Mouse (Mus musculus) midbrain, postnatal 0 days (tissue): ENCODE results near the gene Gm20388. TPM values are rescaled to one million over a fixed set of nuclear protein-coding genes. Genes with fewer than 3 reads are reported as not detected.
A peak's percentile ranks its signal among the peaks of the same experiment; 100 is the strongest.

Source experiments
- ATAC-seq: fragments of 200-750 bp; cut with Nextera tagmentation; 2 replicates; pipeline ENCODE4 v1.8.0; 2017; ENCODE audit warnings: moderate number of reproducible peaks, mild to moderate bottlenecking, moderate TSS enrichment, moderate library complexity; ENCODE audit not compliant: low FRiP score
- DNase-seq: peaks from one replicate; pipeline ENCODE4 v3.0.0-alpha.2; 2015; ENCODE audit warnings: low spot score
- H3K27ac ChIP-seq: fragments of 300-500 bp; sonication (generic); 2 replicates; pipeline ENCODE4 v1.5.1; 2014; ENCODE audit warnings: low read depth, mild to moderate bottlenecking, low read length, mixed read lengths
- H3K27me3 ChIP-seq: fragments of 300-500 bp; sonication (generic); 2 replicates; pipeline ENCODE4 v1.6.1; 2014; ENCODE audit warnings: low read length, control low read depth, mixed read lengths; ENCODE audit not compliant: insufficient read depth
- H3K36me3 ChIP-seq: fragments of 300-500 bp; sonication (generic); 2 replicates; pipeline ENCODE4 v1.6.1; 2014; ENCODE audit warnings: low read length, control low read depth, mixed read lengths; ENCODE audit not compliant: insufficient read depth
- H3K4me1 ChIP-seq: fragments of 300-500 bp; sonication (generic); 2 replicates; pipeline ENCODE4 v1.6.1; 2014; ENCODE audit warnings: mild to moderate bottlenecking, control low read depth, antibody characterized with exemption, low read length, mixed read lengths; ENCODE audit not compliant: insufficient read depth
- H3K4me2 ChIP-seq: fragments of 300-500 bp; sonication (generic); 2 replicates; pipeline ENCODE4 v1.6.1; 2014; ENCODE audit warnings: low read depth, mild to moderate bottlenecking, low read length, mixed read lengths; ENCODE audit not compliant: poor library complexity, severe bottlenecking
- H3K4me3 ChIP-seq: fragments of 300-500 bp; sonication (generic); 2 replicates; pipeline ENCODE4 v1.5.1; 2014; ENCODE audit warnings: low read depth, mild to moderate bottlenecking, low read length, moderate library complexity
- H3K9ac ChIP-seq: fragments of 300-500 bp; sonication (generic); replicated peaks from 2 replicates; pipeline ENCODE4 v1.6.1; 2014; ENCODE audit warnings: mild to moderate bottlenecking, low read length, moderate library complexity, mixed read lengths; ENCODE audit not compliant: poor library complexity, severe bottlenecking
- H3K9me3 ChIP-seq: fragments of 300-500 bp; sonication (generic); 2 replicates; pipeline ENCODE4 v1.6.1; 2016; ENCODE audit warnings: low read length, control low read depth
- CTCF ChIP-seq: IDR thresholded peaks from 2 replicates; pipeline ENCODE4 v1.5.1; 2016; ENCODE audit warnings: antibody characterized with exemption, mild to moderate bottlenecking
- WGBS: fragments of 180-500 bp; shearing (Covaris S2); extraction: QIAGEN DNeasy Blood & Tissue Kit; methylation state at CpG from one replicate; pipeline ENCODE4 v1.1.7; 2014; 5-methylcytosine and 5-hydroxymethylcytosine counted together
- polyA plus RNA-seq: library from polyadenylated mRNA; unstranded; fragments of >200 nt; fragmentation: Nextera tagmentation; extraction: Ambion mirVana; gene quantifications from 2 replicates; pipeline ENCODE4 v1.2.1, GENCODE M21; 2015
- total RNA-seq: library from RNA; depleted of rRNA; stranded (reverse); fragments of >200 nt; gene quantifications from 2 replicates; pipeline ENCODE4 v1.2.3, GENCODE M21; 2014

Gene Gm20388
- total and polyA plus RNA-seq, 2 experiments from 2014 or later: 74.2 TPM; not detected in 1

DNA sequence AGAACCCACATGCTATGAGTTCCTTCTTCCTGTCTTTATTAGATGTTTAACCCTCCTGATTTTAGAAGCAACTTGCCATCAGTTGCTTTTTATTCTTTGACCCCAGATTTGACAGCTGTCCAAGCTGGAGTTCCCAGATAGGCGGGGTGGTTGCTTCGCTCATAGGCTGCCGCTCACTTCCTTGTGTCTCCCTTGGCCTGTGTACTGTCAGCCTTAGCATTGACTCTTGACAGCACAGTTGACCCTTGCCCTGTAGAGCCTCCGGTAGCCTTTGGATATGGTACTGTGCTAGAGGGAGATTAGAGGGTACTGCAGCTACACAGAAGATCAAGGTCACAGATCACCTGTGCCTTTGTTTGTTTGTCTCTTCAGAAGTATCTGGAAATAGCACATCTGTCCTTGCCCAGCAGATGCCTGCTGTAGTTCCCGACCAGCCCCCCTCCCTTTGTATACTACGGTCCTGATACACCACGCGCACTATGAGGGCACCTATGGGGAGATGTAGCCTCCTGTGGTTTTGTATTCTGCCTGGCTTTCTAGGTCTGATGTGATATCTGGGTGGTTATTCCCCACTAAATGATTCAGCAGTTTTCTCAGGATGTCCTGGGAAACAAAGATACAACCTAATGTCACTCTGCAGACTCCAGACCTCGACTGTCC, 2494.6 kb downstream of the Gm20388 start:
- no peak overlapping the region for H3K4me3 ChIP-seq
- H3K27ac ChIP-seq: no peak overlapping the region
- ATAC-seq (no peak), DNase-seq (no peak)
- 97% methylated on average over 9 of the region's 9 CpGs for WGBS
- TF ChIP-seq CTCF: no peak
- no peak overlapping the region for H3K4me2 ChIP-seq
- no peaks in the 10 kb centered on the region for H3K27me3 ChIP-seq
- no peaks in the 10 kb centered on the region for H3K9me3 ChIP-seq
- H3K36me3 ChIP-seq: peaks cover 84% of the 10 kb centered on the region
- no peaks in the 10 kb centered on the region for H3K4me1 ChIP-seq
- no peak overlapping the region for H3K9ac ChIP-seq

DNA sequence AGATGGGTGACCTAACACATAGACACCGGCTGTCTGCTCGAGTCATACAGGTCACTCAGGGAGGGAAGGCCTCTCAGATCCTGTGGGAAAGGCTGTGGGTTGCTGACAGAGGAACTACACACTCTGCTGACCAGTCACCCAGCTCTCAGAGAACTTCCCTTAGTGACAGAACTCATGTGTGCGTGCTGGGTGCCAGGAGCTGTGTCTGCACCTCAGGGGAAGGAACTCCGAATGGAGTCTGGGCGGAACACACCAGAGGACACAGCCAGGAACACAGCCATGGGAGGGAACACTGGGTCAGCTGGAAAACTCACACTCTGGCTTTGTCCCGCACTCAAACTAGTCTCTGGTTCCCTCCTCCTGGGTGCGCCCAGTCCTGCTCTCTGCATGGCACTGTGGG, 2497.0 kb downstream of the Gm20388 start:
- 97% methylated on average over 7 of the region's 7 CpGs for WGBS
- peaks cover 82% of the 10 kb centered on the region for H3K36me3 ChIP-seq

DNA sequence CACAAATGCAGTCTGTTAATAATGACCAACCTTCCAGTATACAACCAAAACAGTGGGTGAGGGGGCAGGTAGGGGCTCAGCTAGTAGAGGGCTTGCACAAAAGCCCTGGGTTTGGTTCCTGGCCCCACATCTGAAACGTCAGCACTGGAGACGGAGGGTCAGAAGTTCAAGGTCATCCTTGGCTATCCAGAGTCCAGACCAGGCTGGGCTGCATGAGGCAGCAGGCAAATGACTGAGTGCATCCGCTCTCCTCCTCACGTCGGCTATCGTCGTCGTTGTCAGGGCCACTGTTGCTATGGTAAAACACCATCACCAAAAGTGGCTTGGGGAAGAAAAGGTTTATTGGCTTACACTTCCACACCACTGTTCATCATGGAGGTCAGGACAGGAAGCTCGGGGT, 2503.7 kb downstream of the Gm20388 start:
- H3K4me3 ChIP-seq: no peak overlapping the region
- no peaks in the 10 kb centered on the region for H3K27me3 ChIP-seq
- no peaks in the 10 kb centered on the region for H3K4me1 ChIP-seq
- 87% methylated on average over 9 of the region's 9 CpGs for WGBS
- no peaks in the 10 kb centered on the region for H3K9me3 ChIP-seq
- ATAC-seq (no peak), DNase-seq (no peak)
- no peak overlapping the region for H3K4me2 ChIP-seq
- no peak overlapping the region for H3K9ac ChIP-seq
- peaks cover 81% of the 10 kb centered on the region for H3K36me3 ChIP-seq
- no peak overlapping the region for H3K27ac ChIP-seq
- TF ChIP-seq CTCF: no peak

More for the DNA sequence above, 2497.0 kb downstream of the Gm20388 start:
- ATAC-seq (no peak), DNase-seq (no peak)
- no peaks in the 10 kb centered on the region for H3K27me3 ChIP-seq
- no peaks in the 10 kb centered on the region for H3K9me3 ChIP-seq
- no peak for TF ChIP-seq CTCF
- no peak overlapping the region for H3K4me3 ChIP-seq
- no peak overlapping the region for H3K9ac ChIP-seq
- H3K4me2 ChIP-seq: no peak overlapping the region
- no peak overlapping the region for H3K27ac ChIP-seq
- H3K4me1 ChIP-seq: no peaks in the 10 kb centered on the region

DNA sequence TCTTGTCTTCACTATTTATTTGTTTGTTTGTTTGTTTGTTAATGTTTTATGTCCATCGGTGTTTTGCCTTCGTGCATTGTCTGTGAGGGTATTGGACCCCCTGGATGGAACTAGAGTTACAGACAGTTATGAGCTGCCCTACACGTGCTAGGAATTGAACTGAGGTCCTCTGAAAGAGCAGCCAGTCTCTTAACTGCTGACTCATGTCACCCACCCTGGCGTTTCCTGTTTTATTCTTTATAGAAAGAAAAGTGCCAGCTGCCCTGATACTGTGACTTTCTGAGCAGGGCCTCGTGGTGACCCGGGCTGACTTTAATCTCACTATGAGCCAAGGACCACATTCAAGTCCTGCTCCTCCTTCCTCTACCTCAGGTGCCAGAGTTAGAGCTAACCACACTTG, 2504.9 kb downstream of the Gm20388 start:
- no peak overlapping the region for H3K4me2 ChIP-seq
- H3K36me3 ChIP-seq: peaks cover 69% of the 10 kb centered on the region
- no peak overlapping the region for H3K27ac ChIP-seq
- no peaks in the 10 kb centered on the region for H3K27me3 ChIP-seq
- H3K9me3 ChIP-seq: no peaks in the 10 kb centered on the region
- ATAC-seq: no peak
- no peak overlapping the region for H3K9ac ChIP-seq
- H3K4me3 ChIP-seq: no peak overlapping the region
- 90% methylated on average over 6 of the region's 6 CpGs for WGBS
- no peak for DNase-seq
- TF ChIP-seq CTCF: no peak
- no peaks in the 10 kb centered on the region for H3K4me1 ChIP-seq

DNA sequence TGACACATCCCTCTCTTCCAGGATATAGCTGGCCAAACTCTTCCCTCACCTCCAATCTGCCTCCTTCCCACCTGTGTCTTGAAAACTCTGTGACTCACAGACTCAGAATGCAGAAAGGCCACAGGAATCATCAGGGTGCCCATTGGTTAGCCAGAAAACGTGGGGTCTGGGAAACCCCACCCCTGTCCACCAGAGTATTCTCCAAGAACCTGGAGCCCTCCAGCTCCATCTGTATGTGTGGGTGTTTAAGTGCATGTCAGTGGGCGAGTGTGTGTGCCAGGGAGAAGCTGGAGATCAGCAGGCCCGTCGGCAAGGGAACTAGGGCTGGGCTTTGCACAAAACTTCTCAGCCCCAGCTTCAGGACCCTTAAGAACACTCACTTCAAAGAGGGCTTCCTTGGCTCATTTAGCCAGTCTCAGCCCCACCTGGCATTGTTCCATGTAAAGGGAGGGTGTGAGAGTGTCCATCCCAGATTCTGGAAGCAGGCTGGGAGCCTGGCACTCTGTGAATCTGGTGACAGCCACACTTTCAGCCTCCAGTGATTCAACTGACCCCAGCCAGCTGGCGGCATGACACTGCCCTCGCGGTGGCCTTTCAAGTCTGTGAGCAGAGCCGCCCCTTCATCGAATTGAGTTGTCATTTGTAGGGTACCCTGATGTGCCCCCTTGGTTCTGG, 2509.4 kb downstream of the Gm20388 start:
- no peak for TF ChIP-seq CTCF
- no peaks in the 10 kb centered on the region for H3K27me3 ChIP-seq
- no peak overlapping the region for H3K4me2 ChIP-seq
- H3K36me3 ChIP-seq: peaks cover 28% of the 10 kb centered on the region
- H3K9me3 ChIP-seq: no peaks in the 10 kb centered on the region
- WGBS: 58% methylated on average over 9 of the region's 9 CpGs
- no peak overlapping the region for H3K27ac ChIP-seq
- no peak overlapping the region for H3K9ac ChIP-seq
- H3K4me3 ChIP-seq: no peak overlapping the region
- ATAC-seq (no peak), DNase-seq (peak; percentile 72)
- no peaks in the 10 kb centered on the region for H3K4me1 ChIP-seq

DNA sequence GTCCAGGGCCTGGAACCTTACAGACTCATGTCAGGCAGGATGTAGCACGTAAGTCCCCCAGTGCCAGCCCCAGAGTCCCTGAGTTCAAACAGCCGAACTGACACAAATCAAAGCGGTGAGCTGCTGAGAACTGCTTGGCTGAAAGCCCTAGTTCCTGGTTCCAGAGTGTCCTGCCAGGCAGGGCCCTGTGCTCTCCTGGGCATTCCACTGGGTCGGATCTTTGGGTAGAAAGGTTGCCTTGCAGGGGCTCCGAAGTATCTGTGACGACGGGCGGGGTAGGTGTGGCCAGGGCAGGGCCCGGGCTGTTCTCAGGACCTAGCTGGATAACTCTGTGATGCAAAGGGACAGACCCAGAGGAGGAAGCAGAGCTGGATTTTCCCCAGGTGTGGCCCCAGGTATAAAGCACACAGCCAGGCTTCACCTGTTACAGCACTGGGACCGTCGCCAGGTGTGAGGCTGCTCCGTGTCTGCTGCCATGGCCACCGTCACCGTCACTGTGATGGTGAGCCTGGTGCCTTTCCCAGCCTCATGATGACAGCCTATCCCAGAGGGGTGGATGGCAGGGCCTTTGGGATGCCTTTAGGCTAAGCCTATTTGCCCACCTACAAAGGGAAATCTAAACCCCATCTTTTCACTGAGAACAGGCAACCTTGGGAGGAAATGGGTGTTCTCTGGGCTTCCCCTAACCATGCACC, 2510.9 kb downstream of the Gm20388 start, which contains the start of gene Il17c:
Gene Il17c, plus strand, starts transcription at position 645 of the 695 bp plus-strand sequence.
- Histone ChIP-seq H3K9me3 (no peaks in the 10 kb centered on the region), H3K4me2 (no peak within 1 kb of the TSS), H3K4me1 (no peaks in the 10 kb centered on the region), H3K27ac (no peak within 1 kb of the TSS), H3K9ac (no peak within 1 kb of the TSS), H3K4me3 (no peak within 1 kb of the TSS), H3K36me3 (peaks cover 13% of the 10 kb centered on the region), H3K27me3 (no peaks in the 10 kb centered on the region)
- TF ChIP-seq CTCF: no peak
- ATAC-seq (no peak), DNase-seq (no peak)
- 88% methylated on average over 14 of the region's 14 CpGs for WGBS
